Comparison of ENCODE assay signal across 10 mouse cellular contexts in genomic region chr4:98564196-98564865, GRCm38 (mm10).
DNase-seq lines count a peak whose midpoint lies in the region; ATAC-seq and TF ChIP-seq lines count a peak whose summit lies in the region.
"Had no signal": no experiment of that assay in that cellular context is flagged by ENCODE, and none has a peak within 500 bp of the region (broad histone marks: within the 10 kb centered on the region; RNA-seq: fewer than 3 reads in every experiment).

No protein-coding gene starts in this region.

- ATAC-seq in kidney, postnatal 0 days (replicated peaks; ENCODE audit: low FRiP score, low read depth): no peak
- ATAC-seq in megakaryocyte-erythroid progenitor cell, adult 5-6 weeks (replicated peaks; ENCODE audit: low FRiP score, low TSS enrichment, poor library complexity, severe bottlenecking): peak; percentile 65

- no peaks in the 10 kb centered on the region for H3K36me3 ChIP-seq in heart, adult 2 months (ENCODE audit: control insufficient read depth, insufficient read depth, low read length)
- no peaks in the 10 kb centered on the region for H3K36me3 ChIP-seq in kidney, postnatal 0 days (ENCODE audit: insufficient read depth, low read length)
- H3K36me3 ChIP-seq: embryonic facial prominence, embryonic 12.5 days had no signal

- no peak for DNase-seq in heart, adult 2 months
- DNase-seq in heart, postnatal 36 days: no peak
- DNase-seq in kidney, postnatal 0 days (ENCODE audit: low spot score): peak; percentile 71
- DNase-seq in kidney, adult 8-10 months: no peak
- peak; percentile 70 for DNase-seq in Muller cell, postnatal 12 days (ENCODE audit: inconsistent ontology term)
- DNase-seq in left cerebral cortex, postnatal 10 days (ENCODE audit: extremely low spot score in 1 of 2, low spot score in 2 of 2): no peak
- no peak for DNase-seq in adrenal gland, adult 8-10 months
- DNase-seq: thymus, postnatal 14 days had no signal

- no peaks in the 10 kb centered on the region for H3K79me2 ChIP-seq in heart, adult 2 months (replicated peaks; ENCODE audit: control insufficient read depth, insufficient read depth, low read length)

- no peak for TF ChIP-seq EP300 in heart, adult 2 months (IDR thresholded peaks at IDR 0.05; ENCODE audit: insufficient read depth, low read depth, low read length)

- peak overlapping the region; percentile 51; the same call in 1 of the 2 replicates for H3K27ac ChIP-seq in heart, adult 2 months
- H3K27ac ChIP-seq in kidney, postnatal 0 days: no peak overlapping the region
- H3K27ac ChIP-seq: embryonic facial prominence, embryonic 12.5 days had no signal

- H3K4me1 ChIP-seq in heart, adult 2 months (ENCODE audit: control insufficient read depth, insufficient read depth, low read length): peaks cover 6% of the 10 kb centered on the region; the same call in 1 of the 2 replicates
- H3K4me1 ChIP-seq in kidney, postnatal 0 days (replicated peaks; ENCODE audit: insufficient read depth, low read length): 0 out of 2 replicates have a peak, but pooled peaks cover 5% of the 10 kb centered on the region

- TF ChIP-seq POLR2A in heart, adult 2 months (IDR thresholded peaks at IDR 0.05; ENCODE audit: insufficient read depth, low read depth, low read length): no peak

- no peaks in the 10 kb centered on the region for H3K9me3 ChIP-seq in kidney, postnatal 0 days (replicated peaks; ENCODE audit: low read length)
- H3K9me3 ChIP-seq: embryonic facial prominence, embryonic 12.5 days had no signal

- 66% methylated on average over 6 of the region's 6 CpGs for WGBS in heart, adult 2 months
- 66% methylated on average over 6 of the region's 6 CpGs for WGBS in kidney, postnatal 0 days

- TF ChIP-seq CTCF in heart, adult 2 months (IDR thresholded peaks at IDR 0.05): no peak
- TF ChIP-seq CTCF in kidney, postnatal 0 days (IDR thresholded peaks at IDR 0.05; ENCODE audit: low read depth): no peak

- no peak overlapping the region for H3K9ac ChIP-seq in heart, adult 2 months (ENCODE audit: low read depth, low read length)
- no peak overlapping the region for H3K9ac ChIP-seq in kidney, postnatal 0 days (ENCODE audit: low read depth, low read length)
- H3K9ac ChIP-seq: embryonic facial prominence, embryonic 12.5 days had no signal

- no peak overlapping the region for H3K4me2 ChIP-seq in kidney, postnatal 0 days (ENCODE audit: low read length)
- H3K4me2 ChIP-seq: embryonic facial prominence, embryonic 12.5 days had no signal

- H3K4me3 ChIP-seq in heart, adult 2 months: no peak overlapping the region
- H3K4me3 ChIP-seq in kidney, postnatal 0 days (replicated peaks; ENCODE audit: low read depth, low read length): no peak overlapping the region
- H3K4me3 ChIP-seq: embryonic facial prominence, embryonic 12.5 days had no signal

- intact Hi-C loops in heart, adult 2 months (cut with DNase I): no loop called here
- intact Hi-C loops in heart, postnatal 36 days (cut with DNase I): no loop called here
- intact Hi-C loops in left cerebral cortex, postnatal 10 days (cut with DNase I): no loop called here

- no peaks in the 10 kb centered on the region for H3K27me3 ChIP-seq in heart, adult 2 months (ENCODE audit: control insufficient read depth, insufficient read depth, low read length)
- H3K27me3 ChIP-seq in kidney, postnatal 0 days (ENCODE audit: insufficient read depth, low read length): no peaks in the 10 kb centered on the region
- H3K27me3 ChIP-seq: embryonic facial prominence, embryonic 12.5 days had no signal

Comparison
In these comparisons a context has a peak if more than half of its experiments do, and no peak if none do; other contexts are left out.
1. DNase-seq: peak in kidney, postnatal 0 days (single experiment) and Muller cell, postnatal 12 days (single experiment); none in heart, adult 2 months (0 of 2), heart, postnatal 36 days (0 of 2), kidney, adult 8-10 months (0 of 2), left cerebral cortex, postnatal 10 days (0 of 2) and adrenal gland, adult 8-10 months (single experiment).